Mouse (Mus musculus): ENCODE measurements around the gene Tmem253.
"Not testable (repeated sequence)": the region's sequence is repeated elsewhere in the genome, so short reads cannot be mapped to it uniquely, and the experiment has no call there.

Gene Tmem253

DNA sequence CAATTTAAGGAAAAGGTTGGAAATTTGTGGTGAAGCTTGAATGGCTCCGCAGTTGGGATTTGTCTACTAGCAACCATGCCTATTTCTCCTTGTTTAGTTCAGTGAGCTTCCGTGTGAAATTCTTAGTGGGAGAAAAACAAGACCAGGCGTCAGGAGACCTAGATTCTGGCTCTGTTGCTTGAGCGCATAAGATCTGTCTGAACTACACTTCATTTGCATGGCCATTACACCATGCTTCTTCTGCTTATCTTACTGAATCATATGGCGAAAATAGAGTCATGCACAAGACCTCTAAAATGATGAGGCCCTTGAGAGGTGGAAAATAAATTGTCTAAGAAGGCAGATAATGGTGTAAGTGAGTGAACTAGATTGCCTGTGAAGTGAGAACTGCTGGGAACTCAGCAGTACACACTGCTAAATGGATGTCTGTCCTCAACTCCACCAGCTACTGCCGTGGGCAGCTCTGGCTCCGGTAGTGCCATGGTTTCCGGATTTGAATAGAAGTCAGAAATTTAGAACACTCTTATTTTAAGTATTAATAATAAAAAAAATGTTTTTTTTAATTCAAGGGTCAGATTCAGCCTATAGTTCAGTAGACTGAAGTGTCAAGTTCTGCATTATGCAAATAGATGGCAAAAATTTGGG is 6.2 kb downstream of the Tmem253 start:
- no peak for DNase-seq (ENCODE audit: low spot score)

- DNase-seq (ENCODE audit: low spot score): no peak
Observed at GRCm38 (mm10) chr14:52022244-52022708, 6.8 kb downstream of the Tmem253 start.

- no peak for DNase-seq (ENCODE audit: low spot score)
Observed at GRCm38 (mm10) chr14:52022709-52023459, 7.4 kb downstream of the Tmem253 start.

DNA sequence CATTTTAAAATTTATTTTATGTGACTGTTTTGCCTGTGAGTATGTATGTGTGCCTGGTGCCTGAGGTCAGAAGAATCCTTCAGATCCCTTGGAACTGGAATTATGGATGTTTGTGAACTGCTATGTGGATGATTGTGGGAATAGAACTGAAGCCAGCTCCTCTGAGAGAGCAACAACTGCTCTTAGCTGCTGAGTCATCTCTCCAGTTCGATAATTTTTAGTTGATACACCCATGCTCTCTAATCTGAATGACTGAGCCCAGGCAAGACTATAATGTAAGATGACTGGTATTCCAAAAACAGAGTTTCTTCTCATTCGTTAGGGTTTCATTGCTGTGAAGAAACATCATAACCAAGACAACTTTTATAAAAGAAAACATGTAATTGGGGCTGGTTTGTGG is 8.7 kb downstream of the Tmem253 start:
- no peak for DNase-seq (ENCODE audit: low spot score)

GRCm38 (mm10) chr14:52026342-52026741 is 10.9 kb downstream of the Tmem253 start:
- no peak for DNase-seq (ENCODE audit: low spot score)

DNA sequence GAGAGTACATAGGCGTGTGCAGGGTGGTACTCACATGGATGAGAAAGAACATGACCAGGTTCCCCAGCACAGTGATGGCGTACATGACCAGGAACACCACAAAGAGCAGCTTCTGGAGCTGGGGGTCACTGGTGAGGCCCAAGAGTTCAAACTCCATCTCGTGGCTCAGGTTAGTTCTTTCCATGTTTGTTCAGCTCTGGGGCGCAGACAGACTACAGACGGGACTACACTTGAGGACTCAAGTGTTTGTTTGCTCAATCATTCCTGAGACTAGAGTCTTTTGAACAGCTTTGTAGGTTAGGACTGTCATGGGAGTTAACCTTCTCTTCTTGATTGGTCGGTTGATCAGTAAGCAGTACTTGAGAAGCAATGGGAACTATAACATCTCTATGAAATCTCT is 20.5 kb downstream of the Tmem253 start:
- DNase-seq (ENCODE audit: low spot score): no peak

GRCm38 (mm10) chr14:52039332-52039731 is 23.9 kb downstream of the Tmem253 start:
- DNase-seq (ENCODE audit: low spot score): no peak

GRCm38 (mm10) chr14:52042359-52042758 is 26.9 kb downstream of the Tmem253 start, which contains the start of gene Olfr221:
Gene Olfr221, minus strand, starts transcription at chr14:52042459.
- not testable (repeated sequence) for DNase-seq (ENCODE audit: low spot score)

GRCm38 (mm10) chr14:52043446-52043845 is 28.0 kb downstream of the Tmem253 start:
- no peak for DNase-seq (ENCODE audit: low spot score)

DNA sequence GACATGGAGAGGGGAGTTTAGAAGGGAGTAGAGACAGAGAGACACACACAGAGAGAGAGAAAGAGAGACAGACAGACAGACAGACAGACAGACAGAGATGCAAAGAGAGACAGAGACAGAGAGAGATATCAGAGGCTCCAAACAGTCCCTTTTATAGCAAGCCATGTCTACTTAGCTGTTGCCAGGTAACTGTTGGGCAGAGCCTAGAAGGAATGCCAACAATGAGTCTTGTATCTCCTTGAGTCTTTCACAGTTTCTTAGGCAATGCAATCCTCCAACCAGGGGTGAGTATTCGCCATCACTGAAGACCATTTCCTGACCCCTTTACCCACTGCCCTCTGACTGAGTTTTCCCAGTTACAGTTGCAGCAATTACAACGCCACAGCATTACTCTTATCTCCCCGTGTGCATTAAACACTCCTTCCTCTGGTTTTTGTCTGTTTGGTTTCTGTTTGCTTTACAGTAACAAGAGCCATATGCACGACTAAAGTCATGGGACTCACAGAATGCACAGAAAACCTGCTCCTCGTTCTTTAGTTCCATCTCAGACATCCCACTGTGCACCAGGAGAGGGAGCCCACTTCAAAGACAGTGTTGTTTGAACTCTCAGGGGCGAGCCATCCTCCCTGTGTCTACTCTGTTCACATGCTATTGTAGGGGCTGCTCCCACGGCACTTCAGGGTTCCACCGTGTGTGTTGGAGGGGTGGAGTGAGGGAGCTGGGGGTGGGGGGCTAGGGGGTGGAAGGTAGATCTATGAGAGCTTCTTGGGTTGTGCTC is 29.6 kb downstream of the Tmem253 start:
- no peak for DNase-seq (ENCODE audit: low spot score)

DNA sequence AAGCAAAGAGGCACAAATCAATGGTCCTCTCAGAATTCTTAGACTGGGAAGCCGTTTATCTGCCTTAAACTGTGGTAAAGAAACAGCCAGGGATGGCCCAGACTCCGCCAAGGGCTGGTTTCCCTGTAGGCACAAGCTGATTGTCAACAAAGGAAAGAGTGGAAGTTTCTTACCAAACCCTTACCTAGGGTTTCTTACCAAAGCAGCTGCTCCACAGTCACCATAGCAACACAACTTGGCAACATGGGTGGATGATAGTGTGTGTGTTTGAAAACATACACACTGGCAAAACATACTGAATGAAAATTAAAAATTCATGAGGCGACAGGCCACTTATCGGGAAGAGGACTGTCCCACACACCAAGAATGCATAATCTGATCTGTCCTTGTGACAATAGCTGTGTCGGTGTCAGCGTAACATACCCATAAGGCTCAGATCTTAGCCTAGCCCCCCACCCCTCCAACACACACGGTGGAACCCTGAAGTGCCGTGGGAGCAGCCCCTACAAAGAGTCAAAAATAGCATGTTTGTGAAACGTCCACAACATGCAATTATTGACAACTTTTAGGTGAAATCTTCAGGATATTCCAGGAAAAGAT is 30.6 kb downstream of the Tmem253 start:
- no peak for DNase-seq (ENCODE audit: low spot score)

GRCm38 (mm10) chr14:52052720-52053119 is 37.3 kb downstream of the Tmem253 start:
- DNase-seq (ENCODE audit: low spot score): not testable (repeated sequence)

DNA sequence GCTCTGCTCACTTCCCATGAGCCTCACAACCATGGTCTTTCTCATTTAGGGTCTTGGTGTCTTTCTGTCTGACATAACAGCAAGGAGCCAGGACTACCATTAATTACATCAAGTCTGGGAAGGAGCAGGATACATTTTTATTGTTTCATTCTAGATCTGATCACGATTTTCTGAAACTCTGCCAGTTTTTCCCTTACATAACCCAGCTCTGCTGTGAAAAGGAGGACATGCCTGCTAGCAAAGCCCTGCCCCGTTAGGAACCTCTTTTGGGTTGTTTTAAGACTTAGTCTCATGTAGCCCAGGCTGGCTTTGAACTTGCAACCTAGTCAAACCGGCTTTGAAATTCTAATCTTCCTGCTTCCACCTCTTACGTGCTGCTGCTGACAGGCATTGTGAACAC is 44.5 kb downstream of the Tmem253 start:
- no peak for DNase-seq (ENCODE audit: low spot score)

DNA sequence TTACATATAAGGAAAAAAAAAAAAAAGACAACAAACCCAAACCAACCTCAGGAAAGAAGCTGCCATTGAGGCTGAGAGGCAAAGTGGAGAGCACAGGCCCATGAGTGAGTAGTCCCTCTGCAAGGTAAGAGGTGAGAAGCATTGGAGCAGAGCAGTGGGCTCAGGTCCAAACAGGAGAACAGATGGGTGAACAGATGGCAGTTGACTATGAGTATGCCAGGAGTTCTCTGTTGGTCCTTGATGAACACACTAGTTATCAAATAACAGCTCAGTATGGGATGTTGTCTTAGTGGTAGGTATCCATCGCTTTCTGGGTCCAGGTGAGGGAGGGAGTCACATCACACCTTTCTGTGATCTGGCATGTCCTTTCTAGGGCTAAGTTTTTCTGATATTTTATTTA is 45.3 kb downstream of the Tmem253 start:
- no peak for DNase-seq (ENCODE audit: low spot score)

DNA sequence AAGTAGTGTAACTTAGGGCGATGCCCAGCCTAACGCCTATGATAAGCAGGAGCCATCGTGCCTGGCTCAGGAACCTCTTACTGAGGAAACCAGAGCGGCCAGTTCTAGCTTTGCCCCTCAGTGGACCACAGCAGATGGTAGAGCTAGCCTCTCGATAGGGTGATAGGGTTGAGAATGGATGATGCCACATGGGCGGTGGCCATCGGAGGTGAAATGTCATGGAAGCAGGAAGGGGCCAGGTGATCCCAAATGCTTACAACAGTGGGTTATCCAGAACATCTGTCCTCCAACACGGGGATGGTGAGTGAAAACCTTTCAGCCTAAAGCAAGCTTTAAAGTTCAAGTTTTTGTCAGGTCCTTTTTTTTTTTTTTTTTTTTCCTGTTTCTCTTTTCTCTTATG is 46.3 kb downstream of the Tmem253 start:
- no peak for DNase-seq (ENCODE audit: low spot score)

DNA sequence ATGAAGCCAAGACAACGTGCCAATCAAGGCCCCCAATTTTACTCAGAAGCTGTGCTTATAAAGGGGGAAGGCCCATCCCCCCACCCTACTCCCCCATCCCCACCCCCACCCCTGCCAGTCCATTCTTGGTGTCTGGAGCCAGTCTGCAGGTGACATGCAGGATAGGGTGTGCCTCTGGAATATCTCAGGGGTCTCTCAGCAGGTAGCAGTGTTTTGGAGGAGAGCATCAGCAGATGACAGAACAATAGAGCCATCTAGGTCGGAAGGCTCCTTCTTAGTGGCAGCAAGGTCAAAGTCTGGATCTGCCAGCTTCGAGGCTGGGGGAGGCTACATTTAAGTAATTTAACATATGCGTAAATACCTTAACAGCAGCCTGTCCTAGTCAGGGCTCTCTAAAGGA is 50.7 kb downstream of the Tmem253 start:
- DNase-seq (ENCODE audit: low spot score): no peak

Measured in layer of hippocampus, adult 9-10 months (tissue).